Mouse (Mus musculus): Measurements from ENCODE around the gene Angptl4.

The Angptl4 gene

DNA sequence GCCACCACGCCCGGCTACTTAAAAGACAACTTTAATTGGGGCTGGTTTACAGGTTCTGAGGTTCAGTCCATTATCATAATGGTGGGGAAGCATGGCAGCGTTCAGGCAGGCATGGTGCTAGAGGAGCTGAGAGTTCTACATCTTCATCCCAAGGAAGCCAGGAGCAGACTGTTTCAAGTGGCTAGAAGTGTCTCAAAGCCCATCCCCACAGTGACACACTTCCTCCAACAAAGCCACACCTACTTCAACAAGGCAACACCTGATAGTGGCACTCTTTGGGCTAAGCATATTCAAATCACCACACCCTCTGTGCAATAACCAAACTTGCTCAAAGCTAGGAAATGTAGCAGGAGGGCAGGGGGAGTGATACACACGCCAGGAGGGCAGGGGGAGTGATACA, 22.6 kb upstream of the Angptl4 start:
- no peak for DNase-seq

DNA sequence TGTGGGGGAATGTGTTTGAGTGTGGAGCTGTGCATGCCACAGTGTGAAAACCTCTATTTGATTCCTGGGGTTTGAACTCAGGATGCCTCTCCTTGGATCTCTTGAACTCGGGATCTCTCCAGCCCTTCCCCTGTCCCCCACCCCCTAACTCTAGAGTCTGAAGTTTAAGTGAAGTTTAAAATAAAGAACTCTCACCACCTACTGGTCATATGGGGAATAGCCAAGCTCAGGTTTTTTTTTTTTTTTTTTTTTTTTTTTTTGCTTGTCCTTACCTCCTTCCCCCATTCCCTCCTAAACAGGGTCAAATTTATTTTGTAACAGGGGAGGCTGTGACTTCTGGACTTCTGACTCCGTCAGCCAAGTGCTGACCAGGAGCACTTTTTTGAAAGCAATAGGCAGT, 20.6 kb upstream of the Angptl4 start:
- no peak for DNase-seq

DNA sequence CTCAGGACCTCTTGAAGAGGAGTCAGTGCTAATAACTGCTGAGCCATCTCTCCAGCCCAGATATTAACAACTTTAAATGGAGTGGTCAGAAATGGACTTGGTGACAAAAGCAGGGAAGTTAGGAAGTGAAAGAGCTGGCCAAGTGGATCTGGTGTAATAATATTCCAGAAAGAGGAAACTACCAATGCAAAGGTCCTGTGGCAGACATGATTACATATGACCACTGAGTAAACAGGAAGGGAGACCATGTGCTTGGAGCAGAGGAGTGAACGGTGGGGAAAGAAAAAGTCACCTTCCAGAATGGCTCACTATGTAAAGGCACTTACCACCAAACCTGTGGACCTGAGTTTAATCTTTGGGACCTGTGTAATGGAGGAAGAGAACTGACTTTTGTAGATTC, 17.6 kb upstream of the Angptl4 start:
- DNase-seq, result no peak

DNA sequence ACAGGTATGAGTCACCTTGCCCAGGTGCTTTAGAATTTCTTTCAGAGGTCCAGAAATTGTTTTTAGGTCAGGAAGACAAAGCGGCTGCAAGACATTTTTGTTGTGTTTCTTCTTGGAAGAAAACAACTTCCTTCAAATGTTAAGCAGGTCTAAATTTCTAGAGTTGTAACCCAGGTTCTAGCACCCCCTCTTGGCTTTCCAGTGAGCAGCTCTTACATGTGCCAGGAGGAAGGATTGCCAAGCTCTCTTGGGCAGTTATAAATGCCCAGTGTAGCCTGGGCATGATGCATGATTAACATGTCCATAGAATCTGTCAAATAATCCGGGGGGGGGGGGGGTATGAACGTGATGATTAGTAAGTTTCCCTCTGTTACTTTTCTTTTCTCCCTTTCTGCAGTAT, 16.7 kb upstream of the Angptl4 start:
- DNase-seq, result peak; percentile 72

DNA sequence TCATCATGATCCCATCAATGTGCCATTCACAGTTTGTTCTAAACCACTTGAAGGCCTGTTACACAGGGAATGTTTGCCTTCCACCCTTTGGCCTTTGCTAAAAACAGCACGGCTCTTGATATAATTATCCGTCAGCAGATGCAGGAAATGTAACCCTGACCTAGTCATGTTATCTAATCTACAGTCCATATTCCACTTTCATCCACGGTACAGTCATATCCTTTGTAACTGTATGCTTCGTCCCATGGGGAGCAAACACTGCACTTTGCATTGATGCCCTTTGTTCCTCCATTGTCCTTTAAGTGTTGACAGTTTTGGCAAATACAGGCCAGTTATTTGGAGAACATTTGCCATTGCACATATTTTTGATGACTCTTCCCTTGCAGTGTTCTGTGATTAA, 7.1 kb upstream of the Angptl4 start:
- DNase-seq, result no peak

DNA sequence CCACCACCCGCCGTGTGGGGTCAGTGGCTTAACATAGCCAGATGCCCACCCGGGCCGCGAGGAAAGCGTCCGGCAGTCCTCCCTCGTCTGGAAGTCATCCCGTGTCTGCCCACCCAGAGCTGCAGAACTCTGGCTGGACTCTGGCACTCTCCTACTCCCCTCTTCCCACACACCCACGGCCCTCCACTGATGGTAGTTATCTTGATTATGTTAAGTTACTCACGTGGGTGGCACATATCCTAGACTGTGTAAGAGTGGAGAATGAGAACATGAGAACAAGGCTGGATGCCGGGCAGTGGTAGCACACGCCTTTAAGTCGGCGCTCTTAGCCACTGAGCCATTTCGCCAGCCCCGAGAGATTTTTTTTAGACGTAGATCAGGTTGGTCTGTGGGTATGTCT, 4.7 kb upstream of the Angptl4 start:
- DNase-seq, result no peak

DNA sequence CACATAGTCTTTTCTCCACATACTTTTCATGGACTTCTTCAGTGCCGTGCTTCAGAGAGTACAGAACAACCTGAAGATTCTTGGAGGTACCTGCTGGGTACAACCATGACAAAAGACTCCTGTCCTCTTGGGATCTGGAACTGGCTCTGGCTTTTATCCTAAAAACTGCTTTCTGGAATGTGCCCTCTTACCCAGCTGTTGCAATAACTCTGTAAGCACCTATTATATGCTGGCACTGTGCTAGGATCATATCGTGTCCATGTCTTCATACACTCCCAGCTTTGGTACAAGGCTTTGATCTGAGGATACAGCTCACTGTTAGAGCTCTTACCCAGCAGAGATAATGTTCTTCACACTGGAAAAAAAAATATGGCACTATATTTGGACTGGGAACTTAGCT, 3.3 kb upstream of the Angptl4 start:
- no peak for DNase-seq

DNA sequence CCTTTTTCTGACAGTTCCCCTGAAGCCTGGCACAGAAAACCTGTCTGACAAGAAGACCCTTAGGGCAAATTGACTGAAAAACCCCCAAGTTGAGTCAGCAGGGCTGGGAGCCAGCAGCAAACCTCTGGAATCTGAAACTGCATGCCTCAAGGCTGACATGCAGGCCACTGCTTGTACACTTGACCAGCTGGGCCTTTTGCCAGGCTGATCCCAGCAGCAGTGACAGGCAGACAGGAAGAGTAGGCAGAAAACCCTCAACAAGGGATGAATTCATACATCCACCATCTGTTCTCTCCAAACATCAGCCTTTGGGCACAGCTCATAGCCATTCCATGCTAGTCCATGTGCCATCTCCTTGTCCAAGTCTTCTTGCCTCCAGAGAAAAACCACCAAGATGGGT, 1.8 kb upstream of the Angptl4 start:
- DNase-seq, result peak; percentile 91

DNA sequence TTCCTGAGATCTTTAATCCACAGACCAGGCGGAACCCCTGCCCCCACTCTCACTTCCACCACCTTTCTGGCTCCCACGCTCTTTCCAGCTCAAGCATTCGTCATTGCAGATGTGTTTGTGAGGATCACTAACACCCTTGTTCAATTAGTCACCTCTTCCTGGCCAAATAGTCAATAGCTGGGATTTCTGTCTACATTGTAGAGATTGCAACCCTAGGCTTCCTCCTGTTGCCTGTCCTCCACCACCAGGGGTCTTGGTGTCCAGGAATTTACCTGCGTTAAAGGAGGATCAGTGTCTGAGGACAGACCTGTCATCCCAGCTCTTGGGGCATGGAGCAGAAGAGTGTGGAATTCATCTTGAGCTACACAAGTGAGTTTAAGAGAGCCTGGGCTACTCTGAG, 437 bp upstream of the Angptl4 start:
- no peak for DNase-seq

DNA sequence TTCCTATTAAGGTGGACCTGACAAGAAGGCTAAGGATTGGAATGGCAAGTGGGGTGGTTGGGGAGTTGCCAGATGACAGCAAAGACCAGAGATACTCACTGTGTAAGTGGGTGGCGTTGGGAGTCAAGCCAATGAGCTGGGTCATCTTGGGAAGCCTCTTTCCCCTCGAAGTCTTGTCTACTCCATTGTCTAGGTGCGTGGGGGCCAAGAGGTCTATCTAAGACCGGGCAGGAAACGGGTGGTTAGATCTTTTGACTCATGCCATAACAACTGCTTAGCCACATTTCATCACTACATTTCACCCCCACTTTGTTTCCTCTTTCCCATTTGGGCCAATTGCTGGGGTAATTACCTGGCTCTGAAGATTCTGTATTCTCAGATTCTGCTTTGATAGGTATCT, 1.2 kb downstream of the Angptl4 start:
- DNase-seq, result peak; percentile 61

DNA sequence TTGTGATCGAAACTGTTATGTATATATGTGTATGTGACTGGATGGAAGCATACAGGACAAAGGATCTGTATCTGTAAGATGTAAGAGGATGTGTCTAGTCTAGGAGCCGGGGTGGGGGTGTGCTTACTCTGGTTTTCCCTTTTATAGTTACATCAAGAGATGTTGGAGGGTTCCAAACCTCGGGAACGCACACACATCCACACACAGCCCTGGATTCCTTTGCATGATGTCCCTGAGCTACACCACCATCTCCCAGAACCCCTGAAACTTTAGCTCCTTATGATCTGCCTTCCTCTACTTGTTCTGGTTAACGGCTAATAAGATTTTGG, 1.7 kb downstream of the Angptl4 start:
- DNase-seq, result peak; percentile 41

DNA sequence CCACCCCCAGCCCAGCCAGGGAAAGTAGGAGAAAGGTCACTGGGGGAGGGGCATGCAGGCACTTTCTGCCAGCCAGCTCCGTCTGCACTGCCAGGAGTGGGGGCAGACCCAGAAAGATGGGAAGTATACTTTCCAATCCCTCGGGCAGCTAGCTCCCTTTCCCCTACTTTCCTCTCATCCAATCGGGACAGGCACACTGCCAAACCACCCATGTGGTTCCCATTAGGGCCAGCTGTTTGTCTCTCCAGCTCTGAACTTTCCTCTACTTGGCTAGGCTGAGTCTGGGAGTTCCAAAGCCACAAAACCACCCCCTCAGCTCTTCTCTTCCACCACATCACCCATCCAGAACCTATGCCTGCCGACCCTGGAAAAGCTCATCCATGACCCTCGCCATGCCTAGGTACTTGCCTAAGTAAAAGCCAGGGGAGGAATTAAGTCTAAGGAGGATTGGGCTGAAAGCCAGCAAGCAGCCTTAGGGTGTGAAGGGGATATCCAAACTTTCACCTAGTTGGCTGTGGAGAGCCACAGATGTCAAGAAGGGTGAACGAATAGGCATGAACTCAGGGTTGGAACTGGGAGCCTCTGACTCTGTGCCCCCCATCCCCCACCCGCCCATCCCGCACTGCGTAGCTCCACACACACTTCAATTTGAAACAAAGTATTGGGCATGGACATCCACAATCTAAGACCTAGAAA, 2.2 kb downstream of the Angptl4 start:
- DNase-seq, result peak; percentile 99

DNA sequence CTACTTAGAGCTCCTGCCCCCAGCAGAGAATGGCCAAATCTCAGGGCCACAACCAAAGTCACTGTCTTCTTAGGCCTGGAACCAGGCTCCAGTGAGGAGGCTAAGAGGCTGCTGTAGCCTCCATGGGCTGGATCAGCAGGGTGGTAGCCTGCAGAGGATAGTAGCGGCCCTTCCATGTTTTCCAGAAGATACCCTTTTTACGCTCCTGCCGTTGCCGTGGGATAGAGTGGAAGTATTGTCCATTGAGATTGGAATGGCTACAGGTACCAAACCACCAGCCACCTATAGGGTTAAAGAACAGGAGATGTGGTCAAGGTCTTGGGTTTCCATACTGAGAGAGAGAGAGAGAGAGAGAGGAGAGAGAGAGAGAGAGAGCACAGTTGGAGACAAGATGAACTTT, 6.3 kb downstream of the Angptl4 start:
- no peak for DNase-seq

DNA sequence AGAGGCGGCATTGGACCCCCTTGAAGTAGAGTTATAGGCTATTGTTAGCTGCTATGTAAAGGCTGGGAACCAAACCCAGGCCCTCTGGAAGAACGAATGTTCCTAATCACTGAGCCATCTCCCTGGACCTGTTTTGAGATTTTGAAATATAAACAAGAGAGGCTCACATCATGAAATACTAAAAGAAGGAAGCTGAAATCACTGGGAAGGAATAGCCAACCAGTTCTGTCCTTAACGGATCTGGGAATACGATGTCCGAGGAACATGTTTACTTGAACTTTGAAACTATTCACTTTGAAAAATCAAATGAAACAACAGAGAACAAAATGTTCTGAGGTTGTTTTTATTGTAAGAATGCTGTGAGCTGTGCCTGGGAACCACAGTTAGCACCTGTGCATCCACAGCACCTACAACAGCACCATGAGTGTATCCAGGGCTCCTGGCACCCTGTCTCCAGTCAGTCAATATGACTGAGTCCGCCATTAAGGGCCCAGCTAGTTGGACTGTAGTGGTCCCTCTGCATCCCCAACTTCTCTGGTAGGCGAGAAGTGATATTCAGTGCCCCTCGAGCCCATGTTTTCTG, 7.0 kb downstream of the Angptl4 start:
- peak; percentile 71 for DNase-seq

DNA sequence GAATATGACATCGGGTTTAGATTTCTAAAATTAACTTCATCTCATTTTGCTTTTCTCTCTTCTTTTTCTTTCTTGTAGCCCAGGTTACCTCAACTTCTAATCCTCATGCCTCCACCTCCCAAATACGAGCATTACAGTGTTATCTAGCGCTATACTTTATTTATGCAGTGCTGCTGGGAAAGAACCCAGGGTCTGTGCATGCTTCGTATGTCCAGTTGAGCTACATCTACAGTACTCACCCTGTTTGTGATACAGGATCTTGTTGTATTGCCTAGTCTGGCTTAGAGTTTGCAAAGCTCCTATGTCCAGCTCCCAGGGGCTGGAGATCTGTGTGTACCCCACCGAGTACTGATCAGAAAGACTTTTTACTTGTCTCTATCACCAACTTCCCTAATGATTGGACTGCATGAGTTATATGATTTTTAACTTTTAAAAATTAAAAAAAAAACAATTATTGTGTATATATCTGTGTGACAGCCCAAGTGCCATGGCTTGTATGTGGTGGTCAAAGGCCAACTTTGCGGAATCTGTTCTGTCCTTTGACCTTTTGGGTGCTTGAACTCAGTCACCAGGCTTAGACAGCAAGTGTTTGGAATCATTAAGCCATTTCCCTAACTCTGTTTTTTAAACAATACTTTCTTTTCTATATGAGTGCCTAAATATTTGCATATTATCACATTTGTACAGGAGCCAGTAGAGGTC, 7.6 kb downstream of the Angptl4 start:
- peak; percentile 83 for DNase-seq

DNA sequence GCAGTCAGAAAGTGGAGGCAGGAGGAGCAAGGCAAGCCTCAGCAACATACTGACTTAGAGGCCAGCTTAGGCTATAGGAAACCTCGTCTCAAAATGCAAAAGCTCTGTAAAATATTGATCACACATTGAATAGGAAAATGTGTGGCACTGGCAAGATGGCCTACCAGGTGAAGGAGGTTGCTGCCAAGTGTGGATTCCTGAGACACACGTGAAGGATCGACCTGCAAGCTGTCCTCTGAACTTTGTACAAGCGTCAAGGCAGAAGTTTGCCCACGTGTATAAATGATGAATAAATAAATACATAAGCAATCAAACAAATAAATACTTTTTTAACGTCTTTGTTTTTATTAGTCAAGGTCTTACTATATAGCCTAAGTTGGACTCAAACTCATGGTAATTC, 8.2 kb downstream of the Angptl4 start:
- DNase-seq, result peak; percentile 70

DNA sequence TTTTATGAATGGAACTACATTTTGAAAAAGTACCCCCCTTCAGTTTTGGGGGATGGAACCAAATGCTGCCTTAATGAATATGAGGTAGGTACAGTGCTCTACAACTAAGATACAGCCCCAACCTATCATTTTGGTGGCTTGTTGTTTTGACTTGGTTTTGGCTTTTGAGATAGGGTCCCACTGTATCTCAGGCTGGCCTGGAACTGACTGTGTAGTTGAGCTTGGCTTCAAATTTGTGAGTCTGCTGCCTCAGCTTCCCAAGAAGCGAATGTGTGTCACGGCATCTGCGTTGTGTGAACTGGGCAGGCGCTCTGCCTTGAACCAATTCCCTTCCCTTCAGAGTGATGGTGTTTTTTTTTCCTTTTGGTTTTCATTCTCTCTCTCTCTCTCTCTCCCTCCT, 10.0 kb downstream of the Angptl4 start:
- DNase-seq, result no peak

DNA sequence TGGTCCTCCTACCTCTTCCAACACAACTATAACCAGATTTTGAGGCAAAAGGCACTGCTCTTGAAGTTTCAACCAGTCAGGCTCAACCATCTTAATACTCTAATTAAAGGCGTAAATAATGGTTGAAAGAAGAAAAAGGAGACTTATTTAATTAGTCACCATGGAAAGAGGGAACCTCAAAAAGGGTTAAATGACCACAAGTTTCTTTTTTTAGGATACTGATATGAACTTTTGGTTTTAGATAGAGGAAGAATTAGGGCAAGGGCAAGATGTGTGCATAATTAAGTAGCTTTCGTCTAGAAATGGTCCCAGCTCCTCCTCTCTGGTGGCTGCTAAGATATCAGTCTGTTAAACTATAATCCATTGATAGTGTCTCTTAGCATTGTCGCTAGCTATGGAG, 15.2 kb downstream of the Angptl4 start:
- DNase-seq, result no peak

DNA sequence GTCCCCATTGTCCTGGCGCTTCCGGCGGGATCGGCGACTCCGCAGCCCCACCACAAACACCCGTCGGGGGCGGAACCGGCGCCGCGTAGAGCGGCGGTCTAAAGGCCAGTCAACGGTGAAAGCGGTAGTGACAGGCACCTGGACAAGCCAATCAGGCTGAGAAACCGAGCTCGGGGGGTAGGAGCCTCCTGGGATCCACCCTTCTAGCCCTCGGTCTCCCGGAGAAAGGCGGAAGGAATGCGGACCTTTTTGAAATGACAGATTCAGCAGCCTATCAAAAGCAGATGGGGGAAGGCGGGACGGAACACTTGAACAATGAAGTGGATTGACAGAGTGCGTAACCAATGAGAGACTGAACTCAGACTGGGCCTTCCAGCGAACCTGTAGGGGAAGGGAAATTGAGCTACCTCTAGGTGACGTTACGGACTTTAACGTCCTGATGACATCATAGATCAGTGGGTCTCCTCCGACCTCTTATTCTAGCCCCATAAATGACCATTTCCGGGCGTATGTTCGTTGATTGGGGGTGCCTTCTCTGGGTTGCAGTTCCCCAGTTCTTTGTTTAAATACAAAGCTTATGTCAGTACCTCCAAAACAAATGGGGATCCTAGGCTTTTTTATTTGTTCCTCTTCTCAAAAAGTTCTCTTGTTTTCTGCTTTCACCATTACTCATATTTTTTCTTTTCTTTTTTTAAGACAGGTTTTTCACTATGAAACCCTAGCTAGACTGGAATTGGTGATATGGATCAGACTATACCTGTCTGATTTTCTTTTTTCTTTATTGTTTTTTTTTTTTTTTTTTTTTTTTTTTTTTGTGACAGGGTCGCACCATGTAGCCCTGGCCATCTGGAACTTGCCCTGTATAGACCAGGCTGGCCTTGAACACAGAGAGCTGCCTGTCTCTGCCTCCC, 21.1 kb downstream of the Angptl4 start, which contains the start of gene Rab11b:
Gene Rab11b, minus strand, starts transcription at position 276 of the 911 bp plus-strand sequence.
- DNase-seq, result peak; percentile 100

DNA sequence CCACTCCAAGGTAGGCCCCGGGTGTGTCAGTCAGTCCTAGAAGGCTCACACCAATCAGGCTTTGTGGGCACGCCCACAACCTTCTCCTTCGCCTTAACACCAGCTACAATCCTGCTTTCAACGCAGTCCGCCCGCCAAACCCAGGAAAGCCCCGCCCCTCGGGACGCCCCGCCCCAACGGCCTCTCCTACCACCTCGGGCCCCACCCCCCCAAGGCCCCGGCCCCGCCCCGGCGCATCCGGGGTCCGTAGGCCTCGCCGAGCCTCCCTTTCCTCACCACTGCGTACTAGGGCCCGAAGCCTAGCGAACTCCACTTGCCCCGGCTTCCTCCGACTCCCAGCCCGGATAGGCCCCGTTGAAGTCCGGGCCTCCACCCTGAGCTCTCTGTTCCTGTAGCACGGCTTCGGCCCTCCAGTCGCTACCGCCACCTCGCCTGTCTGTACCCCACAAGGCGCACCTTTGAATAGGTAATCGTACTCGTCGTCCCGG, 21.8 kb downstream of the Angptl4 start:
- DNase-seq, result peak; percentile 97

DNA sequence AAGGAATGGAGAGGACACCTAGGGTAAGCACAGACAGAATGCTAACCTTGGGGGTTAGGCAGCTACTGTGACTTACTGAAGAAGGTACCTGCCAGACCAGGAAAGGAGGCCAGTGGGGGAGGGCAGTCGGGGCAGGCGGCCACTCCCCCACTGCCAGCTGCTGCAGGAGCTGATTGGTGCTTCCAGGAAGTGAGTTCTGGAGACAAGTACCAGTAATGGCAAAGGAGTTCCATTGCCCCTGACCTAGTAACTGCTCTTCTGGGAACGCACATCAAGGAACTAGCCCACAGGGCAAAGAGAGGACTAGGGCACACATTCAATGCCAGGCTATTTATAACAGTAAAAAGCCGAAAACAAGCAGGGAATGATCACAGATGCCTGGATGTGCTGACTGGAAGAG, 24.4 kb downstream of the Angptl4 start:
- DNase-seq, result peak; percentile 63

DNA sequence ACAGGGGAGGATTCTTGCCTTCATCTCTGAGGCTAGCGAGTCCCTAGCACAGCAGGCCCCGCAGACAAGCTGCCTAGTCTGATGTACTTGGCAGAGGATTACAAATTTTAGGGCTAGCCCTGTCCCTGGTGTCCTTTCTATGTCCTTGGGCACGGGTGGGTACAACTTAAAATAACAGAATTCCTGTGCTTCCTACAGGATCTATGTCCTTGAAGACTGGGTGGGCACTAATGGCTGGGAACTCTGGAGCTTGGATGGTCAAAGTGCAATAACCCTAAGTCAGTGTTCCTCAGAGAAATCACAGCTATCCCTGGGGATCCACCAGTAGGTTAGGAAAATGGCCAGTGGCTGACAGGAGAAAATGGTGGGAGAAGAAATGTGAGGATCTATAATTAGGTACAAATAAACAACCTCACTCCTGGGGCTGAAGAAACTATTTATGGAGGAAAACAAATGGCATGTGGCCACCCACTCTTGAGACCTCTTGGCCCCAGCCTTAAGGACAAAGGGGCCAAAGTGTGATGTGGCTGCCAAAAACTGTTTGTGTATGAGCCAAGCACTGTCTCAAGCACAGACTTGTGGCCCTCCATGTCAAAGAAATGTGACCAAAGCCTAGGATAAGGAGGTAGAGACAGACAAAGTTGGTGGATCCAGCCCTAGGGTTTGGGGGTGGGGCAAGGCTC, 25.4 kb downstream of the Angptl4 start:
- DNase-seq, result peak; percentile 61

Measured in kidney, adult 9 months (tissue).